Mouse (Mus musculus): ENCODE data around the gene Cox6b1.

GRCm38 (mm10) chr7:30602583-30602982, 23.4 kb downstream of the Cox6b1 start:
- TF ChIP-seq GATA1 (IDR thresholded peaks at IDR 0.05; ENCODE audit: low read length) (no peak), TAL1 (IDR thresholded peaks at IDR 0.05; ENCODE audit: low read length) (no peak)
